Mouse (Mus musculus): Measurements from ENCODE around the gene Prep.

DNA sequence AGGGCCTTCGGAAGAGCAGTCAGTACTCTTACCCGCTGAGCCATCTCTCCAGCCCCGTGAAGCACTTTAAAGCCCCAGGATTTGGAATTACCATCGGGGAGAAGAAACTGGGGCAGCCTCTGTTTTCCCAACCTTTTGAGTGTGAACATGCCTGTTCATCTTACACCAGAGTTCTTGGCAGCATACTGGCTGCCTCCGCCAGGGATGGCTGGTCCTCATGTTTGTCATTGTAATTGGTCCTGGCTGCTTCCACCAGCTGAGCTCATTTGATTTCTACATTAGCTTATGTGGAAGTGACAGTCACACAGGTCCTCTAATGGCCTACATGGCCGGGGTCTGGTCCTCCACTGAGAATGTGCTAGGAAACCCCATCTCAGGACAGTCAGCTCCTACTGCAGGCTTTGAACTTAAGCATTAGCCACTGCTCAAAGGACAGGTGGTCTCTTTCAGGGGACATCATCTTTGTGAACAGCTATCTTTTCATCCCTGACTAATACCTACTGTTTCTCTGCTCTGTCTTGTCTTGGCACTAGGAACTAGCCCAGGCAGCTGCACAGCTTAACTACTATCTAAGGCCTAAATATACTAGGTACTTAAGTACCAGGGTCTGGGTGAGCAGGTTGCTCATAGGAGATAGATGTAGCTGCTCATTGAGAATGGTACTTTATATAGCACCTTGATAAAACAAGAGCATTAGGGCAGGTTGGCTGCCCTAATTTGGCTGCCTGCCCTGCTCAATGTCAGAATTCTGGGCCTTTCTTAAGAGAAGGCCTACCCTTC, 77.2 kb downstream of the Prep start:
- no peak for TF ChIP-seq CTCF (IDR thresholded peaks at IDR 0.05; ENCODE audit: control insufficient read depth, insufficient read depth, insufficient replicate concordance, low read depth, low read length)
- TF ChIP-seq POLR2A (IDR thresholded peaks at IDR 0.05; ENCODE audit: control insufficient read depth, low read depth, low read length), result no peak

Measured in testis, adult 2 months (tissue).